Comparison of ENCODE assay signal across 8 mouse cellular contexts in the genomic region with DNA sequence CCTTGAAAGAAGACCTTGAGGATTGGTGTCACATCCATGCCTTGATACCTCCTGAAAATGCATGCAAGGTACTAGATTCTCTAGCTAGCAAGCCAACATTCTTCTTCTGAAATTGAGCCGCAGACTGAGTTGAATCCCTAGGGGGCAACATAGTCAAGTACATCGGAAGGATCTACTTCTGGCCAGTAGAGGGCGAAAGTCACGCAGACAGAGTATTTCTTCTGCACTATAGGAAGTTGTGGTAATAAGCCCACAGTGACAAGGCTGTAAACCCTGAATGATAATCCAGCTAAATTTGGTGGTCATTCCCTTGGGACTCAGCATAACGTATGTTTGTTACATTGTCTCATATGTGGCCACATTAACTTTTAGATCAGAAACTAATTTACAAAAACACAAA. TPM values are rescaled to one million over a fixed set of nuclear protein-coding genes. Genes with fewer than 3 reads are reported as not detected.
DNase-seq lines count a peak whose midpoint lies in the region; ATAC-seq and TF ChIP-seq lines count a peak whose summit lies in the region.

No protein-coding gene starts in this region.

- H3K36me3 ChIP-seq in embryonic facial prominence, embryonic 15.5 days, result no peaks in the 10 kb centered on the region
- no peaks in the 10 kb centered on the region for H3K36me3 ChIP-seq in heart, postnatal 0 days (replicated peaks; ENCODE audit: control insufficient read depth, insufficient read depth, low read length)
- H3K36me3 ChIP-seq in liver, embryonic 13.5 days, result no peaks in the 10 kb centered on the region
- no peaks in the 10 kb centered on the region for H3K36me3 ChIP-seq in neural tube, embryonic 13.5 days

- peak; percentile 70 to 83 for DNase-seq in adrenal gland, postnatal 36 days
- DNase-seq in heart, postnatal 0 days (ENCODE audit: low spot score), result peak; percentile 94
- peak; percentile 90 for DNase-seq in kidney, postnatal 14 days
- DNase-seq in liver, embryonic 13.5 days, result peak; percentile 59
- DNase-seq in testis, postnatal 10 days (ENCODE audit: low spot score), result peak; percentile 69

- H3K4me3 ChIP-seq in embryonic facial prominence, embryonic 15.5 days (replicated peaks), result no peak overlapping the region
- H3K4me3 ChIP-seq in heart, postnatal 0 days (ENCODE audit: low read depth, low read length), result no peak overlapping the region
- no peak overlapping the region for H3K4me3 ChIP-seq in liver, embryonic 13.5 days (replicated peaks)
- no peak overlapping the region for H3K4me3 ChIP-seq in neural tube, embryonic 13.5 days

- no peak overlapping the region for H3K27ac ChIP-seq in embryonic facial prominence, embryonic 15.5 days (replicated peaks)
- H3K27ac ChIP-seq in heart, postnatal 0 days (ENCODE audit: low read depth), result no peak overlapping the region
- no peak overlapping the region for H3K27ac ChIP-seq in liver, embryonic 13.5 days
- H3K27ac ChIP-seq in neural tube, embryonic 13.5 days (replicated peaks), result no peak overlapping the region

- H3K9me3 ChIP-seq in embryonic facial prominence, embryonic 15.5 days (replicated peaks), result no peaks in the 10 kb centered on the region
- no peaks in the 10 kb centered on the region for H3K9me3 ChIP-seq in heart, postnatal 0 days (replicated peaks; ENCODE audit: control insufficient read depth, low read length)
- no peaks in the 10 kb centered on the region for H3K9me3 ChIP-seq in liver, embryonic 13.5 days (replicated peaks)
- no peaks in the 10 kb centered on the region for H3K9me3 ChIP-seq in neural tube, embryonic 13.5 days

- whole genome bisulfite sequencing in embryonic facial prominence, embryonic 15.5 days, result 0% methylated on average over 5 of the region's 5 CpGs
- WGBS in heart, postnatal 0 days, result 0% methylated on average over 5 of the region's 5 CpGs
- WGBS in liver, embryonic 13.5 days (ENCODE audit: insufficient replicate concordance), result 1% methylated on average over 5 of the region's 5 CpGs
- WGBS in neural tube, embryonic 13.5 days, result under 1% methylated on average over 5 of the region's 5 CpGs

- peak; percentile 93 for ATAC-seq in CD4-positive, CD25-positive, alpha-beta regulatory T cell, adult 4 months
- ATAC-seq in embryonic facial prominence, embryonic 15.5 days (ENCODE audit: insufficient number of reproducible peaks, low FRiP score, low TSS enrichment, low read depth), result peak; percentile 80; the same call in 1 of the 2 replicates
- ATAC-seq in heart, postnatal 0 days (ENCODE audit: insufficient read depth, low read depth), result peak; percentile 75
- ATAC-seq in liver, embryonic 13.5 days (ENCODE audit: low read depth), result no peak
- peak; percentile 53; the same call in 1 of the 2 replicates for ATAC-seq in neural tube, embryonic 13.5 days (ENCODE audit: low read depth)

- TF ChIP-seq EP300 in heart, postnatal 0 days (IDR thresholded peaks at IDR 0.05; ENCODE audit: low read depth), result no peak

- H3K9ac ChIP-seq in embryonic facial prominence, embryonic 15.5 days, result no peak overlapping the region
- H3K9ac ChIP-seq in heart, postnatal 0 days (replicated peaks; ENCODE audit: low read depth, low read length), result no peak overlapping the region
- no peak overlapping the region for H3K9ac ChIP-seq in liver, embryonic 13.5 days
- H3K9ac ChIP-seq in neural tube, embryonic 13.5 days, result no peak overlapping the region

- H3K27me3 ChIP-seq in embryonic facial prominence, embryonic 15.5 days, result no peaks in the 10 kb centered on the region
- no peaks in the 10 kb centered on the region for H3K27me3 ChIP-seq in heart, postnatal 0 days (ENCODE audit: control insufficient read depth, insufficient read depth, low read length)
- no peaks in the 10 kb centered on the region for H3K27me3 ChIP-seq in liver, embryonic 13.5 days
- H3K27me3 ChIP-seq in neural tube, embryonic 13.5 days, result no peaks in the 10 kb centered on the region

- peak; percentile 100 for TF ChIP-seq CTCF in heart, postnatal 0 days (IDR thresholded peaks at IDR 0.05; ENCODE audit: low read depth)

- H3K4me2 ChIP-seq in embryonic facial prominence, embryonic 15.5 days (replicated peaks), result no peak overlapping the region
- no peak overlapping the region for H3K4me2 ChIP-seq in heart, postnatal 0 days (ENCODE audit: low read depth, low read length)
- no peak overlapping the region for H3K4me2 ChIP-seq in liver, embryonic 13.5 days
- H3K4me2 ChIP-seq in neural tube, embryonic 13.5 days, result no peak overlapping the region

- no peaks in the 10 kb centered on the region; the same call in 1 of the 2 replicates for H3K4me1 ChIP-seq in embryonic facial prominence, embryonic 15.5 days
- peaks cover 19% of the 10 kb centered on the region for H3K4me1 ChIP-seq in heart, postnatal 0 days (ENCODE audit: control insufficient read depth, insufficient read depth)
- H3K4me1 ChIP-seq in liver, embryonic 13.5 days (replicated peaks), result peaks cover 80% of the 10 kb centered on the region
- H3K4me1 ChIP-seq in neural tube, embryonic 13.5 days (replicated peaks), result peaks cover 4% of the 10 kb centered on the region; the same call in 1 of the 2 replicates

RNA-seq across cellular contexts. Expression of a gene that starts 45.3 kb away (rescaled TPM):
- polyA plus RNA-seq in CD4-positive, CD25-positive, alpha-beta regulatory T cell, adult 4 months (2017; shearing (Covaris generic)), result 1 to 10 TPM; 4.3 to 4.9 TPM
- total RNA-seq in adrenal gland, postnatal 36 days (2021), result 10 to 100 TPM; 49.7 to 57.2 TPM
- polyA plus RNA-seq in embryonic facial prominence, embryonic 15.5 days (2015; fragmentation: Nextera tagmentation; extraction: Ambion mirVana), result 31.0 and 33.3 TPM in 2 replicates
- 21.0 and 25.7 TPM in 2 replicates for total RNA-seq in heart, postnatal 0 days (2014; rRNA removed; ENCODE audit: low replicate concordance)
- polyA plus RNA-seq in heart, postnatal 0 days (2015; fragmentation: Nextera tagmentation; extraction: Ambion mirVana), result 16.0 and 16.6 TPM in 2 replicates
- polyA plus RNA-seq in liver, embryonic 13.5 days (2015; fragmentation: Nextera tagmentation; extraction: Ambion mirVana), result 12.2 and 14.1 TPM in 2 replicates
- polyA plus RNA-seq in neural tube, embryonic 13.5 days (2015; fragmentation: Nextera tagmentation; extraction: Ambion mirVana), result 9.5 and 10.8 TPM in 2 replicates
